Mouse (Mus musculus) embryo, embryonic 11 days (tissue): ENCODE results near the gene Arid2.
"Not testable (repeated sequence)": the region's sequence is repeated elsewhere in the genome, so short reads cannot be mapped to it uniquely, and the experiment has no call there.

Experiments
- DNase-seq: peaks from one replicate; pipeline ENCODE4 v3.0.0-alpha.2; 2015

Gene Arid2

DNA sequence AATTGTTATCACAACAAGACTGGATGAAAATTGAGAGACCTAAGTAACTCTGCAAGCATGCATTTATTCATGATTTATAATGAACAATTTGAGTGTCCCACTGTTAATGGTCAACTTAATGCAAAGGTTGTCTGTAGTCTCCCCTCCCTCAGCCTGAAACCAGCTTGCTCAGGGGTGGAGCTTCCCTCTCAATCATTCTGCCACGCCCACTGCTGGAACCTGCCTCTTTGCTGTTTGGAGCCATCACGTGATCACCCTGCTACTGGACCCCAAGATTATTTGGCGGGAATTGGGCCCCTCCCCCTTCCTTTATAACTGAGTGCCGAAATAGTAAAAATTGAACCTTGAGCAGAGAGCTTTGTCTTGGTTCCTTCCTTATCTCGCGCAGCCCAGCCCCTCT lies 154.2 kb downstream of the Arid2 start:
- DNase-seq: not testable (repeated sequence)

DNA sequence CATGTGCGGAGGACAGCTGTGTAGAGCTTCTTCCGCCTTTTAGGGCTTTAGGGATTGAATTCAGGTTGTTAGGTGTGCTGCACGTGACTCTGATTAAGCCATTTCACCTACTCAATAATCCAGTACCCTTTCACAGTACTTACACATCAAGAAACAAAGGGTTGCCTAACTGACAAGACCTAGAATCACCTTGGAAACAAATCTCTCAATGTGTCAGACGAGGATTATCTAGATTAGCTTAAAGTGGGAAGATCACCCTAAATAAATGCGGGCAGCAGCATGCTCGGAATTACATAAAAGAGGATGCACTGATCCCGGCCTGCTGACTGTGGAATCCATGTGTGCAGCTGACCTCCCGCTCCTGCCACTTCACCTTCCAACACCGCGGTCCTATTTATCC lies 159.5 kb downstream of the Arid2 start:
- DNase-seq: no peak

DNA sequence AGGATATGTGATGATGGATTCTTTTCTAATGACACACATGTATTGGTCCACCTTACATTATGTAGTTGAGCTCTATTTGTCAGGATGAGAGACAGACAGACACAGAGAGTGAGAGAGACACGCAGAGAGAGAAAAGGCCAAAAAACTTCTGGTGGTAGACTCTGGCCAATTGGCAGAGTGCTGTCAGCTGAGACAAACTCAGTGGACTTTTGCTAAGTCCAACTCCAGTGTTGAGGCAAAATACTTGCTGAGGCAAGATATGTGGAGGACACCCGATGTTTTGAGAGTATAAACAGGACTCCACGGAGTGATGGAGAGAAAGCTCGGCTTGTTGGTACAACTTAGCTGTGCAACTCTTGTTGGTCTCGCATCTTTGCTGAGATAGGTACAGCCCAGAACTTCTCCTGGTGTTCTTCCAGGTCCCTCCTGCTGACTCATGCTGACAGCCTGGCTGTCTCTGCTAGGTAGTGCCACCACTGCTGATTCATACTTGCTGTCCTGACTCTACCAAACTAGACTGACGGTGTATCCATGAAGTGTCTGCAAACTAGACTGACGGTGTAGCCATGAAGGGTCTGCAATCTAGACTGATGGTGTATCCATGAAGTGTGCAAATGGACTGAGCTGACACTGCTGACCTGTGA lies 161.5 kb downstream of the Arid2 start:
- DNase-seq: no peak

DNA sequence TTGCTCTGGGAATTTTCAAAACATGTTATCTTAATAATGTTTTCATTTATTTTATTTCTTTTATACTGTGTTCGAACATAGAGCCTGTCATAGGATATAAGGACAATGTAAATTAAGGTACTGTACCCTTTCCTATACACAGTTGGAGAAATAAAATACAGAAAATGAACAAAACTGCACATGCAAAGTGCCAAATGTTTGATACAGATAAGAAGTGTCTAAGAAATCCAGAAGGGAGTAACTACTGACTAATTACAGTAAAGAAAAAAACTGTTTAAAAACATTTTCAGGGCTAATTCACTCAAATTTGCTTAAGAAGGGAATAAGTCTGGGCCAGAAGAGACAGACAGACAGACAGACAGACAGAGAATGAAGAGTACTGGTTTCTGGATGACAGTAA lies 166.0 kb downstream of the Arid2 start:
- DNase-seq: no peak
